Mouse (Mus musculus) C2C12 (cell line): Measurements from ENCODE around the gene Tlr4. TPM values are rescaled to one million over a fixed set of nuclear protein-coding genes. Genes with fewer than 3 reads are reported as not detected.

Experiments used
- H3K27me3 ChIP-seq: one replicate; pipeline ENCODE4 v1.6.1; 2011; ENCODE audit not compliant: control insufficient read depth, insufficient read depth, insufficient read length
- H3K36me3 ChIP-seq: one replicate; pipeline ENCODE4 v1.6.1; 2011; ENCODE audit not compliant: control insufficient read depth, insufficient read depth
- H3K4me3 ChIP-seq: one replicate; pipeline ENCODE4 v1.5.1; 2011; ENCODE audit warnings: mild to moderate bottlenecking, control low read depth; ENCODE audit not compliant: poor library complexity, insufficient read depth, severe bottlenecking
- H3K79me2 ChIP-seq: one replicate; pipeline ENCODE4 v1.6.1; 2011; ENCODE audit not compliant: control insufficient read depth, insufficient read depth
- H3K79me3 ChIP-seq: one replicate; pipeline ENCODE4 v1.6.1; 2011; ENCODE audit warnings: low read depth, control low read depth
- H3ac ChIP-seq: one replicate; pipeline ENCODE3; 2011; ENCODE audit warnings: low read depth; ENCODE audit not compliant: control insufficient read depth, insufficient read length
- CEBPB ChIP-seq: IDR thresholded peaks from one replicate; pipeline ENCODE4 v1.6.1; 2011; ENCODE audit warnings: low read depth, mild to moderate bottlenecking, control low read depth, moderate library complexity
- CTCF ChIP-seq: IDR thresholded peaks from one replicate; pipeline ENCODE4 v1.5.1; 2011; ENCODE audit not compliant: control insufficient read depth, insufficient read depth, insufficient read length
- FOSL1 ChIP-seq: IDR thresholded peaks from one replicate; pipeline ENCODE4 v1.8.0; 2011; ENCODE audit warnings: mild to moderate bottlenecking, low read length; ENCODE audit not compliant: poor library complexity, insufficient read depth, severe bottlenecking
- MAX ChIP-seq: IDR thresholded peaks from one replicate; pipeline ENCODE4 v1.6.1; 2011; ENCODE audit warnings: mild to moderate bottlenecking, control low read depth
- MYOD1 ChIP-seq: IDR thresholded peaks from one replicate; pipeline ENCODE4 v1.6.1; 2011; ENCODE audit warnings: low read depth; ENCODE audit not compliant: control insufficient read depth, insufficient read length
- MYOG ChIP-seq: IDR thresholded peaks from one replicate; pipeline ENCODE4 v1.6.1; 2011; ENCODE audit not compliant: control insufficient read depth, insufficient read length; ENCODE audit errors: extremely low read depth
- USF1 ChIP-seq: IDR thresholded peaks from one replicate; pipeline ENCODE4 v1.6.1; 2011; ENCODE audit warnings: low read depth, mild to moderate bottlenecking, control low read depth, moderate library complexity
- polyA plus RNA-seq: library from polyadenylated mRNA; unstranded; fragments of >200 nt; fragmentation: generic; extraction: Trizol; gene quantifications from one replicate; pipeline ENCODE4 v1.2.1, GENCODE M21; 2012; ENCODE audit warnings: missing spikeins

Gene Tlr4
- polyA plus RNA-seq, 1 experiment: 3.3 TPM

GRCm38 (mm10) chr4:66838071-66838470 is 10.7 kb downstream of the Tlr4 start:
- Histone ChIP-seq H3K36me3 (peaks cover 69% of the 10 kb centered on the region), H3K27me3 (no peaks in the 10 kb centered on the region)

GRCm38 (mm10) chr4:66843255-66843654 is 15.9 kb downstream of the Tlr4 start:
- H3K79me2 ChIP-seq: no peaks in the 10 kb centered on the region
- no peaks in the 10 kb centered on the region for H3K27me3 ChIP-seq
- TF ChIP-seq USF1: no peak
- TF ChIP-seq MAX: no peak
- TF ChIP-seq MYOG: no peak
- no peak for TF ChIP-seq CTCF
- TF ChIP-seq CEBPB: no peak
- TF ChIP-seq MYOD1: no peak
- TF ChIP-seq FOSL1: no peak
- H3K36me3 ChIP-seq: peaks cover 45% of the 10 kb centered on the region
- no peak overlapping the region for H3K4me3 ChIP-seq
- H3K79me3 ChIP-seq: no peaks in the 10 kb centered on the region
- H3ac ChIP-seq: no peak overlapping the region

More at GRCm38 (mm10) chr4:66838071-66838470, 10.7 kb downstream of the Tlr4 start:
- Histone ChIP-seq H3K79me3 (peaks cover 12% of the 10 kb centered on the region), H3K4me3 (no peak overlapping the region), H3ac (no peak overlapping the region), H3K79me2 (peaks cover 10% of the 10 kb centered on the region)
- no peak for TF ChIP-seq CTCF

DNA sequence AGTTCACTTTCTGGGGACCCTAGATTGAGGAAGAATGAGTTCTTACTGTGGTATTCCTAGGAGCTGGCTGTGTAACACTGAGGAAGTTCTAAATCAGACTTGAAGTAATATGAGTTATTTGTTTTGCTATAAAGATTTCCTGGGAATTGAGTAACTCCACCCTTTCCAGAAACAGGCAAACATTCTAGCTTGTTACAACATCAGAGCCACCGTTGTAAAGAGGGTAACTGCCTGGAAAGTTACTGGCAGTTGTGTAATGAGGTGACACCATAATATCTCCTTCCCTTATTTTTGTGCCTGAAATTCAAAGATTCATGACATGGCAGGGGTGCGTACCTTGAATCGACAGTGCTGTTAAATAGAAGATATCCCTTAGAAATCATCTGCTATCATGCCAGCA is 24.6 kb downstream of the Tlr4 start:
- H3K79me3 ChIP-seq: no peaks in the 10 kb centered on the region
- H3K36me3 ChIP-seq: no peaks in the 10 kb centered on the region
- no peaks in the 10 kb centered on the region for H3K79me2 ChIP-seq
- no peaks in the 10 kb centered on the region for H3K27me3 ChIP-seq
- H3K4me3 ChIP-seq: no peak overlapping the region
- no peak overlapping the region for H3ac ChIP-seq
- TF ChIP-seq MYOG: no peak
- no peak for TF ChIP-seq CTCF
- no peak for TF ChIP-seq USF1
- TF ChIP-seq MAX: no peak
- no peak for TF ChIP-seq CEBPB
- no peak for TF ChIP-seq FOSL1
- no peak for TF ChIP-seq MYOD1

- no peak for TF ChIP-seq MYOG
- TF ChIP-seq CEBPB: peak; percentile 14
- H3K4me3 ChIP-seq: no peak overlapping the region
- no peak overlapping the region for H3ac ChIP-seq
- H3K27me3 ChIP-seq: no peaks in the 10 kb centered on the region
- H3K36me3 ChIP-seq: no peaks in the 10 kb centered on the region
- H3K79me3 ChIP-seq: no peaks in the 10 kb centered on the region
- no peaks in the 10 kb centered on the region for H3K79me2 ChIP-seq
Observed at GRCm38 (mm10) chr4:66856992-66857391, 29.6 kb downstream of the Tlr4 start.

DNA sequence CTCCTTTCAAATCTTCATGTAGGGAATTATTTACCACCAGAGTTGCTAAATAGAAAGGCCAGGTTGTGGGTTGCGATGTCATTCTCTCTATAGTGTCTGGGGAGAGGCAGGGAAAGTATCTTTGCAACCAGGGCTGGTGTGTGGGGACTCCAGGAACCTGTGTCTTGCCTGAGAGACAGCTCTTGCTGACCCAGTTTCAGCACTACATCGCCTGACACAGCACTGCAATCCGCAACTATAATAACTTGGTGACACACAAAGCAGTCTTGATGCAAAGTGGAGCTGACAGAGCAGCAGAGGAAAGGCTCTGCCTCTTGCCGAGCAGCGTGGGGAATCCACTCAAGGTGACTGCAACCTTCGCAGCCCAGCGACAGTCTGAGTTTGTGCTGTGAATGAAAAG is 42.5 kb downstream of the Tlr4 start:
- Histone ChIP-seq H3K27me3 (no peaks in the 10 kb centered on the region), H3ac (no peak overlapping the region), H3K4me3 (no peak overlapping the region), H3K36me3 (no peaks in the 10 kb centered on the region), H3K79me2 (no peaks in the 10 kb centered on the region), H3K79me3 (no peaks in the 10 kb centered on the region)
- TF ChIP-seq MAX: no peak
- no peak for TF ChIP-seq MYOD1
- no peak for TF ChIP-seq USF1
- TF ChIP-seq CEBPB: no peak
- TF ChIP-seq FOSL1: no peak
- TF ChIP-seq CTCF: no peak
- no peak for TF ChIP-seq MYOG

DNA sequence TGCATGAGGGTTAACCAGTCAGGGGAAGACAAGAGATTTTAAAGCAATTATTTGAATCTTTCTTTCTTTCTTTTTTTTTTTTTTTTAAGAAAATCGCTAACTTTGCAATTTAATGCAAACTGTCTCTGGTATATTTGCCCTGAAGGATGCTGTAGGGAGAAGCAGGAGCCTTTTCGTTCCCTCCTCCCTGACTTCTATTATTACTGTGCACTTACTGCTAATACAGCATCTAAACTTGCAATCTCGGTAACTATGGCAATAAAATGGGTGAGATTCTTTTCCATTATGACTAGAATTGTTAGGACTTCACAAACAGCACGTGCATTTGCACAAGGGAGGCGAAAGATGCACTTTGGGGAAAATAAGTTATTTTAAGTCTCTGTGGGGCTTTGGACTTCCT is 44.6 kb downstream of the Tlr4 start:
- Histone ChIP-seq H3K79me2 (no peaks in the 10 kb centered on the region), H3K36me3 (no peaks in the 10 kb centered on the region), H3K4me3 (no peak overlapping the region), H3ac (no peak overlapping the region), H3K27me3 (no peaks in the 10 kb centered on the region), H3K79me3 (no peaks in the 10 kb centered on the region)
- TF ChIP-seq CTCF (no peak), MYOD1 (no peak), MYOG (no peak), FOSL1 (no peak), USF1 (no peak), CEBPB (no peak), MAX (no peak)
